Mouse (Mus musculus) frontal cortex, postnatal 14 days (tissue): ENCODE measurements around the gene Rgs6.

Source experiments
- DNase-seq, 2 experiments: peaks; one replicate each; pipeline ENCODE4 v3.0.0; 2022; ENCODE audit warnings: low spot score in 2 of 2

Rgs6 gene

GRCm38 (mm10) chr12:83201674-83202073 is 613.6 kb downstream of the Rgs6 start:
- DNase-seq, result no peak

- no peak for DNase-seq
Observed at GRCm38 (mm10) chr12:83204361-83204760, 616.3 kb downstream of the Rgs6 start.

DNA sequence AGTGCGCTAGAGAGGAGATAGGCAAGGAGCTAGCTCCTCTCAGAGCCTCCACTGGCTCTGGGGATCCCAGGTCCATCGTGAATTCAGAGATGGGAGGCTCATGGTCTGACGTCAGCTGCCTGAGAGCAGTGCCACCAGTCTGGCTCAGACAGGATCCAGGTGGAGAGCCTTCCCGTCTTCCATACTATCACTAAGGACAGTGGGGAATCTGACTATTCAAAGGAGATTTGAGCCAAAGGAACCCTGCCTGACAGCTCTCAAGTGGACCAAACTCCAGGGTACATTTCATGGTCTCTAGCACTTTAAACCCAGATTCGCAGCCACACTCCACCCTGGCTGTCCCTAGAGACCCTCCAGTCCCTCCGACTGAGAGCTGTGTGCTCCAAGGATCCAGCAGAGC is 618.8 kb downstream of the Rgs6 start:
- no peak for DNase-seq

GRCm38 (mm10) chr12:83207481-83207880 is 619.4 kb downstream of the Rgs6 start:
- no peak for DNase-seq

DNA sequence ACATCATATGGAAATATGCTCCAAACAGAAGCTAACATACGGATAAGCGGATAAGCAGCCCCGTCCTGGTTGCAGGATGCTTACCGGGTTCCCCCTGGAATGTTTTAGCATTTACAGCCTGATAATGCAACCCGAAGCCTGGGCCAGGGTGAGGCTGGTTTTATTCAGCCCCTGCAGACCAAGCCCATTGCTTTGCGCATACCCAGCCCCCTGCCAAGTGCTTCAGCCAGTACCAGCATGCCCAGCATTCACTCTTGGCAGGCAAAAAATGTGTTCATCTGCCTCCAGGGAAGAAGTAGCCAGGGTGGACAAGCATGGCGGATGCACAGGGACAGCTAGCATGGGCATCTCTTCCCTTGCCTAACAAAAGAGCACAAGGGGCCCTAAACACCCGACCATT is 619.9 kb downstream of the Rgs6 start:
- DNase-seq, result no peak

DNA sequence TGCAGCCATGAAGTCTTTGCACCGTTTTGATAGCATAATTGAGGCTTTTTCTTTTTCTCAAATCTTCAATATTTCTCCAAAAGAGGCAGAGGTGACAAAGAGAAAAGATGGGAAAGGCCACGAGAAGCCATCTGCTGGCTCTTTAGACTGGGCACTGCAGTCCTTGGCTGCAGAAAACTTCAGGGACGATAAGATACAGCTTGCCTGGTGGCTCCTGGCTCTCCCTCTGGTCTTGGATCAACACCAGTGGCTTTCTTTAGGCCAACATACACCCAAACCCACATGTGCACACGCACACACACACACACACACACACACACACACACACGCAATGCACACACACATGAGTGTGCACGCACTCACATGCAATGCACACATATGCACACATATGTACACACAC is 620.7 kb downstream of the Rgs6 start:
- DNase-seq, result no peak

DNA sequence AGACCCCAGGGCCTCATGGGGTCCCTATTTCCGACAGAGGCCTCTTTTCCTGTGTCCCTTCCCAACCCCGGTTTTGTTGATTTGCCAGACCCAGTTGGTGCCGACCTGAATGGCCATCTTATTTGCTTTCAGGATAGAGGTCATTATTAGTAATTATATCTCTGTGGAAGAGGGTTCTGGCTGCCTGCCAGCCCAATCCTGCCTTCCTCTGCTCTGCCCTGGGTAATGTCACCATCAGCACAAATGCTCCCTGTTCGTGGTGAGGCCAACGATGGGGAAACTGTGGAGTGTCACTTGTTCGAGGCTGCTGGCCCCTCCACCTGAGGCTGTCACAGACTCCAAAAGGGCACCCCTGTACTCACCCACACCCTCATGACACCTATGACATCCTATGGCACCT is 621.4 kb downstream of the Rgs6 start:
- no peak for DNase-seq

- no peak for DNase-seq
Observed at GRCm38 (mm10) chr12:83210294-83210693, 622.2 kb downstream of the Rgs6 start.

GRCm38 (mm10) chr12:83210735-83211134 is 622.6 kb downstream of the Rgs6 start:
- no peak for DNase-seq

- DNase-seq, result no peak
Observed at GRCm38 (mm10) chr12:83211146-83211822, 623.2 kb downstream of the Rgs6 start.
